Mouse (Mus musculus): ENCODE measurements around the gene Flrt2.
"Not testable (repeated sequence)": the region's sequence is repeated elsewhere in the genome, so short reads cannot be mapped to it uniquely, and the experiment has no call there.

Gene Flrt2

GRCm38 (mm10) chr12:95691961-95692767, at the start of gene Flrt2:
Flrt2 (plus strand) TSS chr12:95692226.
- no peak for DNase-seq (ENCODE audit: extremely low spot score, low read depth, low spot score)

GRCm38 (mm10) chr12:95642226-95642625, 49.8 kb upstream of the Flrt2 start:
- DNase-seq (ENCODE audit: extremely low spot score, low read depth, low spot score), result no peak

GRCm38 (mm10) chr12:95647179-95647578, 44.8 kb upstream of the Flrt2 start:
- DNase-seq (ENCODE audit: extremely low spot score, low read depth, low spot score), result not testable (repeated sequence)

- DNase-seq (ENCODE audit: extremely low spot score, low read depth, low spot score), result no peak
Observed at GRCm38 (mm10) chr12:95652172-95653156, 39.6 kb upstream of the Flrt2 start.

- DNase-seq (ENCODE audit: extremely low spot score, low read depth, low spot score), result no peak
Observed at GRCm38 (mm10) chr12:95656594-95656993, 35.4 kb upstream of the Flrt2 start.

GRCm38 (mm10) chr12:95667296-95667695, 24.7 kb upstream of the Flrt2 start:
- no peak for DNase-seq (ENCODE audit: extremely low spot score, low read depth, low spot score)

GRCm38 (mm10) chr12:95675711-95676110, 16.3 kb upstream of the Flrt2 start:
- DNase-seq (ENCODE audit: extremely low spot score, low read depth, low spot score), result no peak

- DNase-seq (ENCODE audit: extremely low spot score, low read depth, low spot score), result no peak
Observed at GRCm38 (mm10) chr12:95690819-95691218, 1.2 kb upstream of the Flrt2 start.

GRCm38 (mm10) chr12:95692948-95693650, 1.1 kb downstream of the Flrt2 start:
- DNase-seq (ENCODE audit: extremely low spot score, low read depth, low spot score), result no peak

GRCm38 (mm10) chr12:95693651-95694471, 1.8 kb downstream of the Flrt2 start:
- no peak for DNase-seq (ENCODE audit: extremely low spot score, low read depth, low spot score)

GRCm38 (mm10) chr12:95694507-95694906, 2.5 kb downstream of the Flrt2 start:
- DNase-seq (ENCODE audit: extremely low spot score, low read depth, low spot score), result no peak

GRCm38 (mm10) chr12:95694991-95695833, 3.2 kb downstream of the Flrt2 start:
- peak; percentile 73 for DNase-seq (ENCODE audit: extremely low spot score, low read depth, low spot score)

GRCm38 (mm10) chr12:95695834-95696521, 4.0 kb downstream of the Flrt2 start:
- no peak for DNase-seq (ENCODE audit: extremely low spot score, low read depth, low spot score)

- no peak for DNase-seq (ENCODE audit: extremely low spot score, low read depth, low spot score)
Observed at GRCm38 (mm10) chr12:95696522-95697025, 4.5 kb downstream of the Flrt2 start.

GRCm38 (mm10) chr12:95698556-95698955, 6.5 kb downstream of the Flrt2 start:
- DNase-seq (ENCODE audit: extremely low spot score, low read depth, low spot score), result no peak

GRCm38 (mm10) chr12:95700746-95701145, 8.7 kb downstream of the Flrt2 start:
- no peak for DNase-seq (ENCODE audit: extremely low spot score, low read depth, low spot score)

GRCm38 (mm10) chr12:95701580-95701979, 9.6 kb downstream of the Flrt2 start:
- no peak for DNase-seq (ENCODE audit: extremely low spot score, low read depth, low spot score)

GRCm38 (mm10) chr12:95705006-95705405, 13.0 kb downstream of the Flrt2 start:
- no peak for DNase-seq (ENCODE audit: extremely low spot score, low read depth, low spot score)
